Mouse (Mus musculus) embryonic fibroblast, embryonic 13.5 days (primary cell): ENCODE data around the gene Ptbp1. TPM values are rescaled to one million over a fixed set of nuclear protein-coding genes. Genes with fewer than 3 reads are reported as not detected.
A peak's percentile ranks its signal among the peaks of the same experiment; 100 is the strongest.

ENCODE experiments used
- H3K27ac ChIP-seq: 2 replicates; pipeline ENCODE4 v1.5.1; 2012; ENCODE audit warnings: low read length, control low read depth, inconsistent platforms; ENCODE audit not compliant: insufficient read depth
- H3K4me1 ChIP-seq: 2 replicates; pipeline ENCODE4 v1.6.1; 2011; ENCODE audit warnings: low read length; ENCODE audit not compliant: control insufficient read depth, insufficient read depth
- H3K4me3 ChIP-seq: 2 replicates; pipeline ENCODE4 v1.5.1; 2011; ENCODE audit warnings: mild to moderate bottlenecking, control low read depth, low read length; ENCODE audit not compliant: insufficient read depth
- CTCF ChIP-seq: IDR thresholded peaks from 2 replicates; pipeline ENCODE4 v1.5.1; 2011; ENCODE audit warnings: mild to moderate bottlenecking, control low read depth, low read length, moderate library complexity, borderline replicate concordance; ENCODE audit not compliant: insufficient read depth
- POLR2A ChIP-seq: IDR thresholded peaks from 2 replicates; pipeline ENCODE4 v1.6.1; 2011; ENCODE audit warnings: low read depth, mild to moderate bottlenecking, control low read depth, low read length, moderate library complexity
- polyA plus RNA-seq: library from polyadenylated mRNA; stranded (reverse); fragments of >200 nt; gene quantifications from 2 replicates; pipeline ENCODE4 v1.2.4, GENCODE M21; 2011; ENCODE audit warnings: low read depth; ENCODE audit not compliant: missing spikeins, insufficient read length

Gene Ptbp1
- polyA plus RNA-seq, 1 experiment = 422 TPM

DNA sequence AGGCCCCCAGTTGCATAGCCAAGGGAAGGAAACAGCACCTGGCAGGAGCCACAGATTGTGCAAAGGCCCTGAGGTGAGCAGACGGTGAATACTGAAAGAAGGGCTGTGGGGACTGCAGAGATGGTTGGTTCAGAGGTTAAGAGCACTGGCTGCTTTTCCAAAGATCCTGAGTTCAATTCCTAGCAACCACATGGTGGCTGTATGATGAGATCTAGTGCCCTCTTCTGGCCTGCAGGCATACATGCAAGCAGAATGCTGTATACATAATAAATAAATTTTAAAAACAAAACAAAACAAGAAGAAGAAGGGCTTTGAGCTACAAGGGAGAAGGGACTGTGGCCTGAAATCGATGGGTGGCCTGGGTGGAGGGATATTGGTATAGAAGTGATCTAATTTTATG, 37.1 kb upstream of the Ptbp1 start:
- no peak for TF ChIP-seq POLR2A
- TF ChIP-seq CTCF = no peak
- H3K4me3 ChIP-seq = no peak overlapping the region
- no peaks in the 10 kb centered on the region for H3K4me1 ChIP-seq
- H3K27ac ChIP-seq = no peak overlapping the region

GRCm38 (mm10) chr10:79818225-79818624, 36.0 kb upstream of the Ptbp1 start:
- no peak for TF ChIP-seq CTCF
- no peak for TF ChIP-seq POLR2A
- H3K4me1 ChIP-seq = no peaks in the 10 kb centered on the region
- no peak overlapping the region for H3K27ac ChIP-seq
- H3K4me3 ChIP-seq = no peak overlapping the region

- Histone ChIP-seq H3K4me1 (no peaks in the 10 kb centered on the region), H3K4me3 (no peak overlapping the region), H3K27ac (no peak overlapping the region)
- TF ChIP-seq CTCF = no peak
- no peak for TF ChIP-seq POLR2A
These were observed 34.6 kb upstream of the Ptbp1 start for GRCm38 (mm10) chr10:79819606-79820005.

GRCm38 (mm10) chr10:79820277-79820676, 34.0 kb upstream of the Ptbp1 start:
- TF ChIP-seq CTCF = no peak
- TF ChIP-seq POLR2A = no peak
- Histone ChIP-seq H3K4me1 (no peaks in the 10 kb centered on the region), H3K27ac (no peak overlapping the region), H3K4me3 (no peak overlapping the region)

- H3K4me3 ChIP-seq = no peak within 1 kb of the TSS
- TF ChIP-seq POLR2A (no peak), CTCF (no peak)
- H3K27ac ChIP-seq = no peak within 1 kb of the TSS
- H3K4me1 ChIP-seq = no peaks in the 10 kb centered on the region
These were observed 33.4 kb upstream of the Ptbp1 start, which contains the start of gene Misp for GRCm38 (mm10) chr10:79820782-79821181. TSS of gene Misp (plus strand) at chr10:79820989.

GRCm38 (mm10) chr10:79821731-79822130, 32.5 kb upstream of the Ptbp1 start:
- Histone ChIP-seq H3K4me3 (no peak overlapping the region), H3K4me1 (no peaks in the 10 kb centered on the region), H3K27ac (no peak overlapping the region)
- no peak for TF ChIP-seq POLR2A
- TF ChIP-seq CTCF = no peak

- no peak for TF ChIP-seq POLR2A
- TF ChIP-seq CTCF = no peak
- no peak overlapping the region for H3K4me3 ChIP-seq
- no peaks in the 10 kb centered on the region for H3K4me1 ChIP-seq
- no peak overlapping the region for H3K27ac ChIP-seq
These were observed 31.9 kb upstream of the Ptbp1 start for GRCm38 (mm10) chr10:79822372-79822771.

DNA sequence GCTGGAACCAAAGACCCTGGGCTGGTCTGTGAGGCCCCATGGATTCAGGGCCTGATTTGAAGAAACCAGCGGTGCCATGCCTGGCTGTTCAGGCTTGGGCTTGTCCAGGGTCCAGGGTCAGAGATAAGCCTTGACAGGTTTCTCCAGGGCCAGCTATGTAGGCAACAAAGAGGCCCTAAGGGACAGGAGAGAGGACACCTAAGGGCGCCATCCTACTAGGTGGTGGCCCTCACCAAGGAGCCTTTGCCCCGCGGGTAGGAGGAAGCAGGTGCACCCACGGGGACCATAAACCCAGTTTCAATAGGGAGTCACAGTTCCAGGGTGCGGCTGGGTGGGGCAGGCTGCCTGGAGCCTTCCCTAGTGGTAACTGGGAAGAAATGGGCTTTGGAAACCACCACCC, 31.2 kb upstream of the Ptbp1 start:
- TF ChIP-seq POLR2A (no peak), CTCF (no peak)
- Histone ChIP-seq H3K27ac (no peak overlapping the region), H3K4me1 (no peaks in the 10 kb centered on the region)

DNA sequence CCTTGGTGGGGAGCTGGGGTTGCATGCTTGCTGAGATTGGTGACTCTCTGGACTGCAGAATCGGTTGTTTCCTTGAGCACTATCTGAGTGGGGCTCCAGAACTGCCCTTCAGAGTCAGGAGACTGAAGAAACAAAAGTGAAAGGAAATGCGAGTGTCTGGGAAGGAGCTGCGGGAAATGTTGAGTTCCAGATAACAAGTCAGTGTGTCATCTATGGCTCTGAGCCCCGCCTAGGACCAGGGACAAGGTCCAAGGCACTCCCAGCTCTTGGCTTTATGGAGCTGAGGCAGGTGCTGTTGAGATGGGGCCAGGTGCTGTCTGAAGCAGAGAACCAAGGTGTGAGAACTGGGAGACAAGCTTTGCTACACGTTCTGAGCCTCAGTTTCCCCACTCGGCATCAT, 29.8 kb upstream of the Ptbp1 start:
- no peak overlapping the region for H3K4me3 ChIP-seq

More for the DNA sequence above, 31.2 kb upstream of the Ptbp1 start:
- H3K4me3 ChIP-seq = no peak overlapping the region

GRCm38 (mm10) chr10:79831583-79831982, 22.6 kb upstream of the Ptbp1 start:
- Histone ChIP-seq H3K4me3 (no peak overlapping the region), H3K4me1 (no peaks in the 10 kb centered on the region), H3K27ac (no peak overlapping the region)
- TF ChIP-seq CTCF = no peak
- no peak for TF ChIP-seq POLR2A

More for the DNA sequence above, 29.8 kb upstream of the Ptbp1 start:
- Histone ChIP-seq H3K27ac (peak overlapping the region; percentile 61), H3K4me1 (no peaks in the 10 kb centered on the region)
- TF ChIP-seq POLR2A (no peak), CTCF (no peak)

DNA sequence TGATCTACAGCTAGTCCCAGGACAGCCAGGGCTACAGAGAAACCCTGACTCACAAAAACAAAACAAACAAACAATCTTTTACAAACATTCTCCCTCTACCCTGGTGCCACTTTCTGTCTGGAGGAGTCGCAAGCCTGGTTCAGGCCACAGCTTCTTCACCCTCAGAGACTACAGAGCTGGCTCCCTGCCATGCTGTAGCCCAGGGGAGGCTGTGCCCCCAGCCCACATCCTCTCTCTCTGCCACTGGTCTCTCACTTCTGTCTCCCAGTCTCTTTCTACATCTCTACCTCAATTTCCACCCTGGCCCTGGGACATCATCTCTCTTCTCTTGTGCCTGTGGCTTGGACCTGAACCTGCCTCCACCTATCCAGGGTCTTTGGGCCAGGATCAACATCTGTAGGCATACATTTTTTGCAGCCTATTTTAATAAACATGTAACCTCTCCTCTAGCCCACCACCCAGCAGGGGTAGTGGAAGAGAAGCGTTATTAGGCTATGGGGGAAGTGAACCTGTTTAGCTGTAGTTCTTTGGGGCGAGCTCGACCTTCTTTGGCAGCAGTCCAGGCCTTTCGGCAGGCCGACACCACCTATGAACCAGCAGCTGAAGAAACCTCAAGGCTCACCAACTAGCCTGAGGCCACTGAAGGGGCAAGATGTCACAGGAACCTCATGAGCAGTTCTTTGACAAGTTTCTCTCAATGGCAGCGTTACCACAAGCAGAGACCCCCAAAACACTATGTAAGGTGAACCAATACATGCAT, 22.0 kb upstream of the Ptbp1 start:
- no peaks in the 10 kb centered on the region for H3K4me1 ChIP-seq
- no peak overlapping the region for H3K4me3 ChIP-seq
- no peak overlapping the region for H3K27ac ChIP-seq
- TF ChIP-seq POLR2A = no peak
- TF ChIP-seq CTCF = no peak
